Mouse (Mus musculus) liver (tissue): Measurements from ENCODE around the gene Vmn2r52.
"Not testable (repeated sequence)": the region's sequence is repeated elsewhere in the genome, so short reads cannot be mapped to it uniquely, and the experiment has no call there.

Source experiments
- DNase-seq: peaks from one replicate; pipeline ENCODE4 v3.0.0-alpha.2; 2020; ENCODE audit warnings: mixed read lengths

Gene Vmn2r52

GRCm38 (mm10) chr7:10176473-10176872 lies at the start of gene Vmn2r52:
Vmn2r52 (minus strand) TSS chr7:10176573.
- DNase-seq, result no peak

DNA sequence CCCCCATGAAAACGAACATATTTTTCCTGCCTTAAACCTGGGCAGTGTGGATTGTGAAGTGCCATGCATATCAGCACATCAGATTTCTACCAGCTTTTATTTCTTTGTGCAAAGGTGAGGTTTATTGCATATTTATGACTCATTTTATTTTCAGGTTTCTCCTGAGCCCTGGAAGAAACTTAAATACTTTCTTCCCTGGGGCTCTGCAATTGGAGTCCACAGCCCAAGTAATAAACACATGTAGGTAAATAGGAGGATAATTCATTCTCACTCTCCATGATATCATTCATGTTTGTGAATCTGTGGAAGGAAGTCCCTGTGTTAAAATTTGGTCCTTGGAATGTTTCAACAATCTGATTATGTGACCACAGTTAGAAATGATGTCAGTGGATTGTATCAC lies 70.7 kb downstream of the Vmn2r52 start, which contains the start of gene Vmn2r51:
Vmn2r51 (minus strand) TSS at position 101 of the 400 bp plus-strand sequence.
- DNase-seq, result not testable (repeated sequence)
